Mouse (Mus musculus) liver, embryonic 13.5 days (tissue): ENCODE measurements around the gene Tenm2. TPM values are rescaled to one million over a fixed set of nuclear protein-coding genes. Genes with fewer than 3 reads are reported as not detected.

Source experiments
- ATAC-seq: fragments of 200-750 bp; cut with Nextera tagmentation; 2 replicates; pipeline ENCODE4 v1.8.0; 2017; ENCODE audit warnings: low read depth, mild to moderate bottlenecking, moderate number of reproducible peaks, moderate library complexity
- DNase-seq: peaks from one replicate; pipeline ENCODE4 v3.0.0; 2022
- H3K27ac ChIP-seq: fragments of 300-500 bp; sonication (generic); 2 replicates; pipeline ENCODE4 v1.5.1; 2015; ENCODE audit warnings: moderate library complexity, mild to moderate bottlenecking, inconsistent platforms
- H3K27me3 ChIP-seq: fragments of 300-500 bp; sonication (generic); 2 replicates; pipeline ENCODE4 v1.6.1; 2015; ENCODE audit warnings: mild to moderate bottlenecking, inconsistent platforms
- H3K36me3 ChIP-seq: fragments of 300-500 bp; sonication (generic); 2 replicates; pipeline ENCODE4 v1.6.1; 2015; ENCODE audit warnings: mild to moderate bottlenecking, inconsistent platforms
- H3K4me1 ChIP-seq: fragments of 300-500 bp; sonication (generic); replicated peaks from 2 replicates; pipeline ENCODE4 v1.6.1; 2015; ENCODE audit warnings: inconsistent platforms
- H3K4me2 ChIP-seq: fragments of 300-500 bp; sonication (generic); 2 replicates; pipeline ENCODE4 v1.6.1; 2015; ENCODE audit warnings: inconsistent platforms, mild to moderate bottlenecking, moderate library complexity
- H3K4me3 ChIP-seq: fragments of 300-500 bp; sonication (generic); replicated peaks from 2 replicates; pipeline ENCODE4 v1.5.1; 2015; ENCODE audit warnings: mild to moderate bottlenecking, inconsistent platforms
- H3K9ac ChIP-seq: fragments of 300-500 bp; sonication (generic); 2 replicates; pipeline ENCODE4 v1.6.1; 2015; ENCODE audit warnings: mild to moderate bottlenecking, inconsistent platforms
- H3K9me3 ChIP-seq: fragments of 300-500 bp; sonication (generic); replicated peaks from 2 replicates; pipeline ENCODE4 v1.6.1; 2016; ENCODE audit warnings: inconsistent platforms
- WGBS: fragments of 180-500 bp; shearing (Covaris S2); methylation state at CpG from one replicate; pipeline ENCODE4 v1.1.7; 2015; ENCODE audit not compliant: insufficient replicate concordance; 5-methylcytosine and 5-hydroxymethylcytosine counted together
- polyA plus RNA-seq: library from polyadenylated mRNA; unstranded; fragments of >200 nt; fragmentation: Nextera tagmentation; extraction: Ambion mirVana; gene quantifications from 2 replicates; pipeline ENCODE4 v1.2.1, GENCODE M21; 2015

The Tenm2 gene
- 0.06 and 0.16 TPM in 2 replicates for polyA plus RNA-seq

GRCm38 (mm10) chr11:37235914-37236600 lies at the start of gene Tenm2:
Gene Tenm2, minus strand, starts transcription at chr11:37235964.
- ATAC-seq (no peak), DNase-seq (no peak)
- no peaks in the 10 kb centered on the region for H3K9me3 ChIP-seq
- WGBS: 1% methylated on average over 59 of the region's 59 CpGs
- H3K36me3 ChIP-seq: no peaks in the 10 kb centered on the region
- peaks cover 39% of the 10 kb centered on the region for H3K27me3 ChIP-seq
- H3K4me2 ChIP-seq: peak within 1 kb of the TSS; percentile 67
- no peaks in the 10 kb centered on the region for H3K4me1 ChIP-seq
- H3K27ac ChIP-seq: no peak within 1 kb of the TSS
- H3K4me3 ChIP-seq: peak within 1 kb of the TSS; percentile 52
- H3K9ac ChIP-seq: no peak within 1 kb of the TSS

- 66% methylated on average over 2 of the region's 2 CpGs for WGBS
- H3K9me3 ChIP-seq: no peaks in the 10 kb centered on the region
- H3K4me3 ChIP-seq: no peak overlapping the region
- no peak overlapping the region for H3K4me2 ChIP-seq
- no peaks in the 10 kb centered on the region for H3K4me1 ChIP-seq
- no peaks in the 10 kb centered on the region for H3K27me3 ChIP-seq
- H3K36me3 ChIP-seq: no peaks in the 10 kb centered on the region
- no peak overlapping the region for H3K9ac ChIP-seq
- DNase-seq (no peak), ATAC-seq (no peak)
- no peak overlapping the region for H3K27ac ChIP-seq
Measured at GRCm38 (mm10) chr11:37285186-37285585, 49.4 kb upstream of the Tenm2 start.

- 52% methylated on average over 2 of the region's 2 CpGs for WGBS
- no peak overlapping the region for H3K9ac ChIP-seq
- DNase-seq (no peak), ATAC-seq (no peak)
- H3K9me3 ChIP-seq: no peaks in the 10 kb centered on the region
- no peak overlapping the region for H3K4me2 ChIP-seq
- no peaks in the 10 kb centered on the region for H3K36me3 ChIP-seq
- H3K4me3 ChIP-seq: no peak overlapping the region
- no peaks in the 10 kb centered on the region for H3K4me1 ChIP-seq
- H3K27me3 ChIP-seq: no peaks in the 10 kb centered on the region
- no peak overlapping the region for H3K27ac ChIP-seq
Measured at GRCm38 (mm10) chr11:37248796-37249195, 13.0 kb upstream of the Tenm2 start.

- peaks cover 39% of the 10 kb centered on the region for H3K27me3 ChIP-seq
- no peak for DNase-seq
- no peak overlapping the region for H3K9ac ChIP-seq
Measured at GRCm38 (mm10) chr11:37237096-37237725, 1.4 kb upstream of the Tenm2 start.

DNA sequence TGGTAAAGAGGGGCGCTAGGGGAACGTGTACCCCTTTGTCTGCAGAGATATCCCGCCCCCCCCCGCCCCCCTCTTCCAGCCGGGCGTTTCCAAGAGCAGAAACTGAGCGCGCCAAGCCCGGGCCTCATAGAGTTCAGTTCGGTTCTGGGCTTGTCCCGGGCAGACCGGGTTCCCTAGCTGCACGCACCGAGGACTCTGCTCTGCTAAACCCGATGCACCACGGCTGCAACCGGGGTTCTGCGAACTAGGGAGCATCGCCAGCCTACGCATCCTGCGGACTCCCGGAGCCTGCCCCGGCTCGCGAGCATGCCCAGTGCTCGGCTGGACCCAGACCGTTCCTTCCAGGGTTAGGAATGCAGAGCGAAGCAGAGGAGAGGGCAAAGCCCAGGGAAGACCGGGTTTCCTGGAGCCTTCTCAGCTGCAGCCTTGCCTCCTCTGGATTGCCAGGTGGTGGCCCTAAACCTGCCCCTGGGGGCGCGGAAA lies 878 bp upstream of the Tenm2 start:
- Histone ChIP-seq H3K4me3 (peak overlapping the region; percentile 52), H3K4me2 (peak overlapping the region; percentile 67), H3K27ac (no peak overlapping the region), H3K36me3 (no peaks in the 10 kb centered on the region), H3K4me1 (no peaks in the 10 kb centered on the region), H3K27me3 (peaks cover 39% of the 10 kb centered on the region), H3K9me3 (no peaks in the 10 kb centered on the region), H3K9ac (no peak overlapping the region)
- DNase-seq (no peak), ATAC-seq (no peak)
- under 1% methylated on average over 31 of the region's 31 CpGs for WGBS

More at GRCm38 (mm10) chr11:37237096-37237725, 1.4 kb upstream of the Tenm2 start:
- 48% methylated on average over 7 of the region's 7 CpGs for WGBS
- no peak overlapping the region for H3K27ac ChIP-seq
- H3K4me1 ChIP-seq: no peaks in the 10 kb centered on the region
- H3K36me3 ChIP-seq: no peaks in the 10 kb centered on the region
- no peak overlapping the region for H3K4me3 ChIP-seq
- no peak for ATAC-seq
- no peaks in the 10 kb centered on the region for H3K9me3 ChIP-seq
- peak overlapping the region; percentile 67 for H3K4me2 ChIP-seq

GRCm38 (mm10) chr11:37235021-37235795 lies 556 bp downstream of the Tenm2 start:
- Histone ChIP-seq H3K4me3 (peak overlapping the region; percentile 52), H3K27me3 (peaks cover 39% of the 10 kb centered on the region), H3K9ac (no peak overlapping the region), H3K4me2 (peak overlapping the region; percentile 67), H3K27ac (no peak overlapping the region), H3K9me3 (no peaks in the 10 kb centered on the region), H3K36me3 (no peaks in the 10 kb centered on the region), H3K4me1 (no peaks in the 10 kb centered on the region)
- DNase-seq (no peak), ATAC-seq (no peak)
- 10% methylated on average over 18 of the region's 18 CpGs for WGBS

GRCm38 (mm10) chr11:37227404-37227803 lies 8.4 kb downstream of the Tenm2 start:
- Histone ChIP-seq H3K9me3 (no peaks in the 10 kb centered on the region), H3K36me3 (no peaks in the 10 kb centered on the region), H3K4me2 (no peak overlapping the region), H3K9ac (no peak overlapping the region), H3K4me3 (no peak overlapping the region), H3K4me1 (no peaks in the 10 kb centered on the region), H3K27ac (no peak overlapping the region), H3K27me3 (no peaks in the 10 kb centered on the region)
- WGBS: 44% methylated on average over 1 of the region's 1 CpGs
- DNase-seq (no peak), ATAC-seq (no peak)

DNA sequence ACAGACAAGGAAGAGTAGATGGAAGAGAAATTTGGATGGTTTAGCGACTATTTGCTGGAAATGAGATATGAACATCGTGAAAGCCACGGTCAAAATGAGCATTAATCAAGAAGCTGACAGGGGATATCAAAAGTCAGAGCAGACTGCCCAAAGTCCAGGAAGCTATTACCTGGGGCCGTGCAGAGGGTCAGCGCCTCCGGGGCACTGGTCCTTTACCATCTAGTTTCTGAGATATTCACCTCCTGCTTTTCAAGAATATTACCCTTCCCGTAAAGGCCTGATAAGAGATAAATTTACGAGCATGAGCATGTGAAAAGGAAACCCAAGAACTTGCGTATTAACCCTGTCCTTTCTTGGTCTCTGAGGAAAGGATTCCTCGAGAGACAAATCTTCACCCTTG lies 8.8 kb downstream of the Tenm2 start:
- 56% methylated on average over 10 of the region's 10 CpGs for WGBS
- Histone ChIP-seq H3K36me3 (no peaks in the 10 kb centered on the region), H3K4me3 (no peak overlapping the region), H3K27ac (no peak overlapping the region), H3K9ac (no peak overlapping the region), H3K27me3 (no peaks in the 10 kb centered on the region), H3K4me2 (no peak overlapping the region), H3K4me1 (no peaks in the 10 kb centered on the region), H3K9me3 (no peaks in the 10 kb centered on the region)
- DNase-seq (no peak), ATAC-seq (no peak)

DNA sequence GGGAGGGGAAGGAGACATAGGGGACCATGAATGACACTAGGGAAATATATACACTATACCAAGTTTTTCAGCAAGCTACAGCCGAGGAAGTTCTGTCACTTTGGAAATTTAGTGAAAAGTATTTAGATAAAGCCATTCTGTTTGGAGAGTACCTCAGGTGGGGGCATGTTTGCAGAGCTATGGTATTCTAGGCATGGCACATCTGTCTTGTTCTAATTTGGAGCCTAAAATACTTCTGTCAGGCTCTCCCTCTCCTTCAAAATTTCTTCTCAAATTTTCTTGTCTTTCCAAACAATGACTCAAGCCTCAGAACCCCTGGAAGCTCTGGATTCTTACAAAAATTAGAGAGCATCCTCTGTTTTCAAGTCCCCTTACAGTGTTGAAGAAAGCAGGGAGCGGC lies 13.0 kb downstream of the Tenm2 start:
- Histone ChIP-seq H3K4me2 (no peak overlapping the region), H3K9ac (no peak overlapping the region), H3K9me3 (no peaks in the 10 kb centered on the region), H3K4me1 (no peaks in the 10 kb centered on the region), H3K4me3 (no peak overlapping the region), H3K27me3 (no peaks in the 10 kb centered on the region), H3K27ac (no peak overlapping the region), H3K36me3 (no peaks in the 10 kb centered on the region)
- no peak for DNase-seq
- 34% methylated on average over 2 of the region's 2 CpGs for WGBS
- no peak for ATAC-seq

DNA sequence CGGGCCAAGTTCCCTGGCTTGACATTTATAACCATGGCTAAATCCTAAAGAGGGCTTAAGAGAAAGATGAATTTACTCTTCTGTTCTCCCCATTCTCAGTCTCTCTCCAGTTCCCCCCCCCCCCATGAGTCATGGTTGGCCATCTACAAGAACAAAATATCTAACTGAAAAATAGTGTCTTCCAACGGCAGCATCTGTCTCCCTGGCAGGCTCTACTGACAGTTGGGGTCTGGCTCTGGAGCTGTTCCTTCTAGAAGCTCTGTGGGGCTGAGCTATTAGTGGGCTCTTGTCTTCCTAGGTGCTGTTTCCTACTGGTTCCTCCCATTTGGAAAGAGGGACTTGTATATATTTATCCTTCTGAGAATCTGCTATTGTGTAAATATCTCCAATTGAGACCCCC lies 13.7 kb downstream of the Tenm2 start:
- H3K9me3 ChIP-seq: no peaks in the 10 kb centered on the region
- ATAC-seq: no peak
- WGBS: 63% methylated on average over 2 of the region's 2 CpGs
- no peak overlapping the region for H3K4me2 ChIP-seq
- no peaks in the 10 kb centered on the region for H3K36me3 ChIP-seq
- H3K4me3 ChIP-seq: no peak overlapping the region
- no peak for DNase-seq
- H3K9ac ChIP-seq: no peak overlapping the region
- H3K27ac ChIP-seq: no peak overlapping the region
- H3K4me1 ChIP-seq: no peaks in the 10 kb centered on the region
- no peaks in the 10 kb centered on the region for H3K27me3 ChIP-seq

DNA sequence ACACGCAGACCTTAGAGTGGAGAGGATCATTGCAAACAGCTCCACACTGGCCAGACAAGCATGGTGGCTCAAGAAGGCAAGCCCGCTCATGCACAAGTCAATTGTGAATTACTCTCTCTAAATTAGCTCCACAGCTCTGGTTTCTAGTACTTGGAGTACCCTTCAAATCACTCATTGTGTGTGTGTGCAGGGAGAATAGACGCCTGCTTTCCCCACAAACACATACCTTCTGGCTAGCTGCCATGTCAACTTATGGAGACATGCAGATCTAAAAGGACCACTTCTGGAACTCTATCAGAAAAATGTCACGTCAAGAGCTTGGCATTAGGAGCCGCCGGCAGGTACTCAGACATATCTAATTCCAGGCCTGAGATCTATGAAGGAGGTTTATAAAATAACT lies 14.8 kb downstream of the Tenm2 start:
- no peak overlapping the region for H3K4me2 ChIP-seq
- H3K27me3 ChIP-seq: no peaks in the 10 kb centered on the region
- DNase-seq (no peak), ATAC-seq (no peak)
- H3K9me3 ChIP-seq: no peaks in the 10 kb centered on the region
- H3K27ac ChIP-seq: no peak overlapping the region
- no peaks in the 10 kb centered on the region for H3K4me1 ChIP-seq
- H3K4me3 ChIP-seq: no peak overlapping the region
- no peak overlapping the region for H3K9ac ChIP-seq
- 65% methylated on average over 6 of the region's 6 CpGs for WGBS
- no peaks in the 10 kb centered on the region for H3K36me3 ChIP-seq
